Mouse (Mus musculus) right cerebral cortex, adult 18-20 months (tissue): Measurements from ENCODE around the gene Slc35d1.

ENCODE experiments used
- DNase-seq: peaks from one replicate; pipeline ENCODE4 v3.0.0; 2022; ENCODE audit warnings: mixed read lengths

Slc35d1 gene

GRCm38 (mm10) chr4:103214925-103215820, at the start of gene Slc35d1:
Gene Slc35d1 (minus strand): TSS chr4:103215164.
- peak; percentile 85 for DNase-seq

DNA sequence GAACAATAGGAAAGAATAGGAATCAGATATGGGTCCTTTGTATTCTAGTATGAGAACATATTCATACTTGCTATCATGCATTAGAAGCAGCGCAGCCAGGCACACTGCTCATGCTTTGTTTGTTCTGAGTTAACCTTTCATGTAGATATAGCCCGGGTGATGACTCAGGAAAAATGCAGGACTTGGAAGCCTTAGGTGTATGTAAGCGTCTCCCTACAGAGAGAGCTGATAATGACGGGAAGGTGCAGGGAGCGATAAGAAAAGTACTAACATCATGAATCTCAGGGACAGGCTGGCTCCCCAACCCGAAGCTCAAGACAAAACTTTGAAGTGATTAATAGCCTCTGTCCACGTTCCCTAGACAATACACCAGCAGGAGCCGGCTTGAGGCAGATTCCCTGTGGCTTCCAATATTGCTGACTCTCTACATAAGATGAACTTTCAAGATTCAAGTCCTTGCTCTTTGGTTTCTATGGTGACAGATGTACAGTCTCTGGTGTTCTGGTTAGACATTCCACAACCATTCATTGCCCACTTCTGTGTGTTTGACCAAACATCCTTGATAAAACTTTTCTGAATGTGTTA, 48.9 kb upstream of the Slc35d1 start:
- no peak for DNase-seq

- no peak for DNase-seq
Observed at GRCm38 (mm10) chr4:103263378-103263777, 48.4 kb upstream of the Slc35d1 start.

DNA sequence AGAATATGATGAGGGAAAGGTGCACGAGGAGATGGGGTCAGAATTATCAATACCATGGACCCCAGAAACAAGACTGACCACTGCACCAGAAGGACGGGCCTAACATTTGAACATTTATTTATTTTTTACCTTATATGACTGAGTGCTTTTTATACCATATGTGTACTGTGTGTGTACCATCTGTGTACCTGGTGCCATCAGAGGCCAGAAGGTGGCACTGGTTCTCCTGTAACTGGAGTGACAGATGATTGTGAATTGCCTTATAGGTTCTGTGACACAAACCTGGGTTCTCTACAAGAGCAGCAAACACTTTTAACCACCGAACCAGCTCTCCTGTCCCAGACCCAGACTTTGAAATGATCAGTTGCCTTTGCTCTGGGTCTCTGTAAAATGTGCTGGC, 43.9 kb upstream of the Slc35d1 start:
- DNase-seq = no peak

- DNase-seq = no peak
Observed at GRCm38 (mm10) chr4:103253846-103254245, 38.9 kb upstream of the Slc35d1 start.

DNA sequence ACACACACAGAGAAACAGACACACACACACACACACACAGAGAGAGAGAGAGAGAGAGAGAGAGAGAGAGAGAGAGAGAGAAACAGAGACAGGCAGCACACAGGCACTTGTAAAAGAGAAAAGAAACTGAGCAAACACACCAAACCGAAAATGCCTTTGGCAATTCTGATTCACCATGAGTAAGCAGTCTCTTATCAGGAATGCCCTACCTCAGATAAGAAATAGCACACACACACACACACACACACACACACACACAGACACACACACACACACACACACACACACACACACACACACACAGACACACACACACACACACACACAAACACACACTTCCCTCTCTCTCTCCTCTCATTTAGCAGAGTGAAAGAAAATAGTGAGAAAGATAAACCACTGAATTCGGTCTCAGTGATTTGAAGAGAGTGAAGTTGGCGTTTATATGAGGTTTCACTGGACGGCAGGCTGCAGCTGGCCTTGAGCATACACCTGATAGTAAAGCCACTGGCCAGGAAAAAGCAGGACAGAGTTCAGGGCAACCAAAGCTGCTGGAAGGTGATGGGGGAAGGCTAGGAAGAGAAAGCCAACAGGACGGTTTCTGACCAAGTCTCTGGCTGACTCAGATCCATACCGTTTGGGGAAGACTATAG, 34.6 kb upstream of the Slc35d1 start:
- no peak for DNase-seq

- no peak for DNase-seq
Observed at GRCm38 (mm10) chr4:103247813-103248212, 32.8 kb upstream of the Slc35d1 start.

DNA sequence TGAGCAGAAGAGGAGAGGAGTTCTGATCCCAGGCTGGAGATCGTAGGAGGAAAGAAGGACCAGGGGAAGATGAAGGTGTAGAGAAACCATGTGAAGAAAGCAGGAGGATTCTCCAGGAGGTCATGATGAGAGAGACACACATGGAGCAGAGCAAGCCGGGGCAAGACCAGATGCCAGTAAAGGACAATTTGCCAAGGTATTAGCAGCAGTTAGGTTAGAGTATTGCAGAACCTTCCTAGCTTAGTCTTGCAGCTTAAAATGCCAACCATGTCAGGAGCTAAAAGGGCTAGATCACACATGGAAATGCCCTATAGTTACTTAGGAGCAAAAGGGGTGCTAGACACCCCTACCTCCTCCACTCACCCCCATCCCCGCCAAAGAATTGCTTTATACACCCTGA, 32.3 kb upstream of the Slc35d1 start:
- DNase-seq = no peak

DNA sequence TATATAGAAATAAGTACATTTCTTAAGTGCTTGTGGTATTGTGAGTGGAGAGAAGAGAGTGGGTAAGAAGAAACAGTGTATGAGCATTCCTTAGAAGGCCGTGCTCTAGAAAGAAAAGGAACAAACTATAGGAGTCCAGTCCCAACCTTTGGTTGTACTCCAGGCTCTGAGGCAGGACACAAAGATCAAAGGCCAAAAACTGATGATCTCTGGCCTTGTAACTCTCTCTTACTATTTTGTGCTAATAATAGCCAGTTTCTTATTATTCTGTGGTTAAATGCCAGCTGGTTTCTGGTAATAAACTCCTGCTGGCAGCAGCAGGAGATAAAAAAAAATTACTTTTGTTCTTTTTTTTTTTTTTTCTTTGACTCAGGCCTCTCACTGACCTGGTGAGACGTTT, 17.2 kb upstream of the Slc35d1 start:
- no peak for DNase-seq

GRCm38 (mm10) chr4:103222854-103223253, 7.9 kb upstream of the Slc35d1 start:
- no peak for DNase-seq

DNA sequence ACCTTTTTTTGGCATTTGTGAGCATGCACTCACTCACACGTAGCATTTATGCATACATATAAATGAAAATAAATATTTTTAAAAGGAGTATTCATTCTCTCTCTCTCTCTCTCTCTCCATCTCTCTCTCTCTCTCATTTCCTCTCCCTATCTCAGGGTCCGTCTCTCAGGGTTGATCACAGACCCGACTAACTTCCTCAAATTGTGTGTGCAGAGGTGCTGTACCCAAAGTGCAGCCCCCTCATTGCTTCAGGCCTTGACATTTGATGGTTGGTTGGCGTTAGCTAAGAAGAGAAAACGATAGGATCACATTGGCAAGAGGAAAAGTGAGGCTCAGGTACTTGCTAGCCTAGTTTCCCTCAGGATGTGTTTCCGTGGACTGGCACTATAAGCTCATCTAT, 6.8 kb upstream of the Slc35d1 start:
- no peak for DNase-seq

- no peak for DNase-seq
Observed at GRCm38 (mm10) chr4:103219011-103219410, 4.0 kb upstream of the Slc35d1 start.

GRCm38 (mm10) chr4:103216046-103216445, 1.1 kb upstream of the Slc35d1 start:
- DNase-seq = no peak

DNA sequence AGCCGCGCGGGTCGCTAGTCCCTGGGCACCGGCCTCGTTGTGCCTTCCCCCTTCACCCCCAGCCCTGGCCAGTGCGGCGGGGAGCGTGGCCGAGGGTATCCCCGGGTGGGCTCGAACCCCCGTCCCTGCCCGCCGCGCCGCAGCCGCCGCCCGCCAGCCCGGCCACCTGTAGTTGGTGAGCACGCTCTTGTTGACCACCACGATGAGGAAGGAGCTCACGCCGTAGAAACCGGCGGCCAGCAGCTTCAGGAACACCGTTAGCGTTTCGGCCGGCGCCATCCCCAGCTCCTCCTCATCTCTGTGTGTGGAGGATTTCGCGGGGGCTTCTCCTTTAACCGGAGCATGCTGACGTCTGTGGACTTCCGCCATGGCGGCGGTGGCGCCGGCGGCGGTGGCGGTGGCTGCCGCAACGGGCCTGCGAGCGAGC, 453 bp downstream of the Slc35d1 start:
- DNase-seq = peak; percentile 81

DNA sequence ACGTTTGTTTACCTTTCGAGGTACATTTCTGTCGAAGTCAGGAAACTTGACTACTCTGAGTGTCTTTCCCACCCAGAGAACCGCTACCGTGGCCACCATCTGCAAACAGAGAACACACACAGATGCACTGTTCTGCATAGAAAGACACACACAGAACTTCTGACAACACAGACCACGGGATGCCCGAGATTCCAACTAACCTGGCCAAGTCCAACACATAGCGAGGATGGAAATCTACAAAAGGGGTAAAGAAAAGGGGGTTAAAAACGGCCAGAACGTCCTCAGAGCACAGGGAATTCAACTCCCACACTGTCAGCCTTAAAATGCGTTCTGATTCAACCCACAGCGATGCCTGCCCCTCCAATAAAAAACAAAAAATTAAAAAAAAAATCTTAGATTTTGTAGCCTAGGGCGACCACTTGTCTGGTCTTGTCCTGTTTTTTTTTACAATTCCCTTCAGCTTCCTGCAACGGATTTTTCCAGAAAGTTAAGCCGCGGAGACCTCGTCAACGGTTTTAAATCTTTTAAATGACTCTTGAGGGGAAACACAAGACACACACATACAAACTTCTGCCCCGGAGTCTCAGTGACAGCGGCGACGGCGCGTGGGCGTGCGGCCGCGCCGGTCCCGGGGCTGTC, 986 bp downstream of the Slc35d1 start:
- peak; percentile 5 for DNase-seq

GRCm38 (mm10) chr4:103208553-103208952, 6.4 kb downstream of the Slc35d1 start:
- DNase-seq = no peak

GRCm38 (mm10) chr4:103203646-103204045, 11.3 kb downstream of the Slc35d1 start:
- no peak for DNase-seq

- no peak for DNase-seq
Observed at GRCm38 (mm10) chr4:103200046-103200445, 14.9 kb downstream of the Slc35d1 start.

GRCm38 (mm10) chr4:103199086-103199485, 15.9 kb downstream of the Slc35d1 start:
- no peak for DNase-seq

DNA sequence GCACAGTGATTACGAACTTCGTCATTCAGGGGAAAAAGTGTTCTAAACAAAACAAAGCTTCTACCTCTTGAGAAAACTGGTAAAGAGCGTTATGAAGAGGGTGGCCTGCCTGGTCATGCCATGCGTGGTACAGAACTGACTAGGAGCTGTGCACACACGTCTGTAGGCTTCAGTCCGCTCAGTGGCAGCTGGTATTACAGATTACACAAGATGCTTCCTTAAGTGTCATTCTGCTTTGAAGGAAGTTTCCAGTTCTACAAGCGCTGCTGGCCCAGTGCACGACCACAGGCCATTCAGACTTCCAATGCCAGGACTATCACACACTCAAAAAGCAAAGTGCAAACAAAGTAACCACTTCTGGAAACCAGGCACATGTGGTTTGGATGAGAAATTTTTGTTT, 17.6 kb downstream of the Slc35d1 start:
- DNase-seq = no peak

DNA sequence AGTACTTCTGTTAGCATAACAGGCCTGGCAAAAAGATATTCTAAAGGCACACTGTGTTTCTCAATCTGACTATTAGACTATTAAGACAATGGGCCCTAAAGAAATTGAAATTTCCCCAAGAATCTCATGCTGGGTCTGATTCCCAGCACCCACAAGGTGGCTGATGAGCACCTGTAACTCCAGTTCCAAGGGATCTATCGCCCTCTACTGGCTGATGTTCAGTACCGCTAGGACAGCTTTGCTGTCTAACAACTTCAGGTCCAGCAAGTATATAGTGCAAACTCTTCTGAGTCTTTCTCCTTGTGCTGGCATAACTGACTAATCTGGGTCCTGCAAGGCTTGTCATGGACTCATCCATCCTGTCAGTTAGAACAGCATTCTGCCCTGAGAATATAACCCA, 22.5 kb downstream of the Slc35d1 start:
- DNase-seq = no peak

- DNase-seq = no peak
Observed at GRCm38 (mm10) chr4:103188786-103189640, 26.0 kb downstream of the Slc35d1 start.
